Mouse (Mus musculus) left cerebral cortex, postnatal 4 days (tissue): ENCODE data around the gene Gtf2h3. TPM values are rescaled to one million over a fixed set of nuclear protein-coding genes. Genes with fewer than 3 reads are reported as not detected.
A peak's percentile ranks its signal among the peaks of the same experiment; 100 is the strongest.
"Not testable (repeated sequence)": the region's sequence is repeated elsewhere in the genome, so short reads cannot be mapped to it uniquely, and the experiment has no call there.

Source experiments
- DNase-seq: peaks from one replicate; pipeline ENCODE4 v3.0.0-alpha.2; 2022
- intact Hi-C: fragments of 180-260 bp; cut with DNase I; formaldehyde crosslinking; loops from one replicate; pipeline ENCODE4 v1.15.1; 2025
- total RNA-seq, 2 experiments: library from RNA; stranded (reverse); gene quantifications; 2 replicates each; pipeline ENCODE4 v1.2.3; 2021

Gtf2h3 gene
- total RNA-seq, 2 experiments from 2014 or later = 36.3 to 37.1 TPM

- DNase-seq = peak; percentile 58
- intact Hi-C loops = not testable (repeated sequence)
Measured at GRCm38 (mm10) chr5:124635068-124635467, 56.1 kb downstream of the Gtf2h3 start.

DNA sequence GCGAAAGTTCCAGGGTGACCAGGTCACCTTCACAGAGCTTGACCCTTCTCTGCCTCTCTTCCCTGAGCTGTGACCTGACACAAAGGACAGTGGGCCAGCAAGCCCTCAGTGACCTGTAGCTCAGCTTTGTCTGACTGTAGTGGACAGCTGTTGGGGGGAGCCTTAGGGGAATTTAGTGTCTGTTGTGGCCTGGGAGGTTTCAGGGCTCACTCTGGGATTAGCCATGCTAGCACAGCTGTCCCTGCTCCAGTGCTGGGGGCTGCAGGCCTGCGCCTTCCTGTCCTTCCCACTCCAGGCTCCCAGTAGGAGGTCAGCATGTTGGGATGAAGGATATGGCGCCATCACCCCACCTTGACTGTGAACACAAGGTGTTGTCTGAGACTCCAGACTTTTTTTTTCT is 57.2 kb downstream of the Gtf2h3 start:
- intact Hi-C loops = no loop called here

GRCm38 (mm10) chr5:124636694-124637093 is 57.8 kb downstream of the Gtf2h3 start:
- intact Hi-C loops = no loop called here

More for the DNA sequence above, 57.2 kb downstream of the Gtf2h3 start:
- DNase-seq = no peak

GRCm38 (mm10) chr5:124637300-124637699 is 58.4 kb downstream of the Gtf2h3 start:
- intact Hi-C loops = no loop called here
- DNase-seq = no peak

More at GRCm38 (mm10) chr5:124636694-124637093, 57.8 kb downstream of the Gtf2h3 start:
- DNase-seq = no peak

DNA sequence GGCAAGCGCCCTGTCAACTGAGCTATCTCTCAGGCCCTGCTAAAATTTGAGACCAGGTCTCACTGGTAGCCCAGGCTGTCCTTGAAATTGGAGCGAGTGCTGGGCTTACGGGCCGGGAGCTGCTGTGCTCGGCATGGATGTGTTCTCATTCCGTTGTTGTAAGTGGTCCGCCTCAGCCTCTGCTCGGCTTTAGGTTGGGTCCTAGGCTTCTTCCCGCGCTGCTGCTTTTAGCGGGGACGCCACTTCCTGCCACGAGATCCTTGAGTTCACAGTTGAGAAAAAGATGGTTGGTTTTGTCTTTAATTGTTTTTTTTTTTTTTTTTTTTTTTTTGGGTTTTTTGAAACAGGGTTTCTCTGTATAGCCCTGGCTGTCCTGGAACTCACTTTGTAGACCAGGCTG is 58.9 kb downstream of the Gtf2h3 start:
- intact Hi-C loops = no loop called here
- no peak for DNase-seq

Other genes with a start within 250 kb of the Gtf2h3 start
- 100 to 1,000 TPM; 112 to 119 TPM for gene Cdk2ap1, start 216.1 kb upstream of the Gtf2h3 start, total RNA-seq
- 100 to 1,000 TPM; 126 to 131 TPM for gene Sbno1, start 153.1 kb upstream of the Gtf2h3 start, total RNA-seq
- gene Kmt5a, start 139.2 kb upstream of the Gtf2h3 start, total RNA-seq = 10 to 100 TPM; 45.2 to 55.7 TPM
- gene Rilpl2, start 100.8 kb upstream of the Gtf2h3 start, total RNA-seq = 10 to 100 TPM; 19.0 to 20.5 TPM
- 10 to 100 TPM; 26.4 to 33.6 TPM for gene Snrnp35, start 96.0 kb upstream of the Gtf2h3 start, total RNA-seq
- 10 to 100 TPM; 15.0 to 16.6 TPM for gene Rilpl1, start 47.7 kb upstream of the Gtf2h3 start, total RNA-seq
- gene Tmed2, start 38.4 kb upstream of the Gtf2h3 start, total RNA-seq = 100 to 1,000 TPM; 119 to 123 TPM
- gene Ddx55, start 26.3 kb upstream of the Gtf2h3 start, total RNA-seq = 10 to 100 TPM; 27.5 to 30.8 TPM
- gene Eif2b1, start within 50 bp of the Gtf2h3 start, total RNA-seq = 10 to 100 TPM; 44.4 to 46.9 TPM
- gene Atp6v0a2, start 49.4 kb downstream of the Gtf2h3 start, total RNA-seq = 10 to 100 TPM; 36.2 to 39.8 TPM
- gene Dnah10, start 145.9 kb downstream of the Gtf2h3 start, total RNA-seq = 1 to 10 TPM in 1 of 2 experiments, under 1 TPM in 1; 0.76 to 1.1 TPM